Mouse (Mus musculus) right cerebral cortex, postnatal 4 days (tissue): Measurements from ENCODE around the gene Spz1.

Source experiments
- DNase-seq: peaks from one replicate; pipeline ENCODE4 v3.0.0-alpha.2; 2022

Spz1 gene

GRCm38 (mm10) chr13:92578210-92578609, 2.2 kb upstream of the Spz1 start:
- DNase-seq = no peak

DNA sequence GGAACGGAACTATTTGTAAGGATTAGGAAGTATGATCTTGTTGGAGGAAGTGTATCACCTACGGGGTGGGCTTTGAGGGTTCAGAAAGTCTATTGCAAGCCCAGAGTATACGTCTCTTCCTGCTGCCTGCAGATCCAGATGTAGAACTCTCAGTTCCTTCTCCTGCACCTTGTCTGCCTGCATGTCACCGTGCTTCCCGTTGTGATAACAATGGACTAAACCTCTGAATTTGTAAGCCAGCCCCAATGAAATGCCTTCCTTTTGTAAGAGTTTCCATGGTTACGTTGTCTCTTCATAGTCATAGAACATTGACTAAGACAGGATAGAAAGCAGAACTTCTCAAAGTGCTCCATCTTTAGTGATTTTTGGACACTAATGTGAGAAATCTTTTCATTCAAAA, 716 bp upstream of the Spz1 start:
- DNase-seq = no peak

DNA sequence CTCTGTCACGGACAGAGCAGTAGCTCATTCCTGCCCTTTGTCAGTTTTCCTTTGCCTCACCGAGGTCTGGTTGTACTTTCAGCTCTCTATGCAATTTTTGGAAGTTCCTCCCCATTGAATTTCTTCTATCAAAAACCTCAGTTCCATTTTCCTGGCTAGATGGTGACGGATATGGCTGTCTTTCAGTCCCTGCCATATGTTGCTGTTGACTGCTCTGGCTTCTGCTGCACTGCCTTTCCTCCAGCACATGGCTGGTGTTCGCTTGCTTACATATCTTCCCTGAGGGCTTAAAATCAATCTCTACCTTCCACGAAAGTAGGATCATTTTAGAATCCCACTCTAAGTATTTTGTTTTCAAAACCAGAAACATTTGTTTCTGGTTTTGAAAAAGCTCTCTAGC, 16.5 kb downstream of the Spz1 start:
- DNase-seq = no peak

- no peak for DNase-seq
Observed at GRCm38 (mm10) chr13:92557229-92557628, 18.7 kb downstream of the Spz1 start.

GRCm38 (mm10) chr13:92556458-92557126, 19.4 kb downstream of the Spz1 start:
- DNase-seq = no peak

GRCm38 (mm10) chr13:92547093-92547492, 28.9 kb downstream of the Spz1 start:
- DNase-seq = no peak

- no peak for DNase-seq
Observed at GRCm38 (mm10) chr13:92540997-92541396, 35.0 kb downstream of the Spz1 start.

DNA sequence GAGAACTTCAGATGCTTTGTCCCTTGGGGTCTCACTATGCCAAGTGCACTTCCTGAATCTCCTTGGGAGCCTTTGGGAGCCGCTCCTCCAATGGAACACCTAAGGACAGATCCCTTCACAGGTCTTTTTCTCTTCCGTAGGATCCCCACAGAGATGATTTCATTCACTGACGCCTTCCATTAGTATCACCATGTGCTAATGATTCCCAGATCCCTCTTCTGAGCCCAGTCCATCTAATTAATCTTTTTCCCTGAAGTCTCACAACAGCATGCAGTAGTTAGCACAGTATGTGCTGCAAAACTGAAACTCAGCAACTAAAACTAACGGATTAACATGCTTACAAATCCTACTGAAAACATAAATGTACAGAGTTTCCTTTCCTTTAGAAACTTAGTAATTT, 36.8 kb downstream of the Spz1 start:
- DNase-seq = no peak

GRCm38 (mm10) chr13:92533801-92534200, 42.2 kb downstream of the Spz1 start:
- no peak for DNase-seq

- no peak for DNase-seq
Observed at GRCm38 (mm10) chr13:92532216-92532615, 43.8 kb downstream of the Spz1 start.

DNA sequence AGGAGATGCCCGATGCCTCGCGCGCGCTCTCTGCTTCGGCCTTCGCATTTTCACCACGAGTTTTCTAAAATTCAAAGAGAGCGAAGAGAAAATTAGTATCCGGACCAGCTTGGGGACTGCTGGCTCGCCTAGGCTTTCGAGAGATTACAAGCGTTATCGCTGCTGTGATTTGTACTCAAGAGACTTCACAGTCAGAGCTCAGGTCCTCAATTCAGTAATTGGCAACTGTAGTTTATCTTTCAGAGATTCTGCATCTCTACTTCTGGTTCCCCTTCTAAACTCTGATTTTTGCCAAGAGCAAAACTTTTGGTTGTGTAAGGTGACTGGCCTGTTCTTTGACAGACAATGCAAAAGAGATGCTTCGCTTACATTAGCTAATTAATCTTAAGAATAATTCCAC, 44.7 kb downstream of the Spz1 start:
- DNase-seq = no peak

DNA sequence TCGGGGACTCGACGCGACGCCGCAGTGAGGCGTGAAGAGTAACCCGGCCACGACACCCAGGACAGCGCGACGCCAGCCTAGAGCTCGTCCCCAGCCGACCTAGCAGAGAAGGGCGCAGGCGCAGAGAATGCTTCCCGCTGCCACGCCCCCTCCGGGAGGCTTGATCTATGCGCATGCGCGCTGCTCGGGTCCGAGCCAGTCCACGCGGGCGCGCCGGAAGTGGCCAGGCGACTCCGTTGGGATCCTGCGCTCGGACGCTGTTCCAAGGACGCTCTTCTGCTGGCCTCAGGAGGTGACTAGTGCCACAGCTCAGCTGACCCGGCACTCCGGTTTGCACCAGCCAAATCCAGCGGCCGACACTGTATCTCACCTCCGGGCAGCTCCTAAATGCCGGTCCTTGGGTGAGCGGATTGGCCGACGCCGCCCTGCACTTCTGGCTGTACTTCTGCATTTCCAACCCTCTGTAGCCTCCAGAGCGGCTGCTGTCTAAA, 45.2 kb downstream of the Spz1 start, which contains the start of gene Zfyve16:
Gene Zfyve16, minus strand, starts transcription at position 148 of the 491 bp plus-strand sequence.
- peak; percentile 99 for DNase-seq

- DNase-seq = no peak
Observed at GRCm38 (mm10) chr13:92529828-92530720, 45.9 kb downstream of the Spz1 start.
